Mouse (Mus musculus) MEL-GATA-1-ER (cell line): ENCODE data around the gene Ccs.
"Not testable (repeated sequence)": the region's sequence is repeated elsewhere in the genome, so short reads cannot be mapped to it uniquely, and the experiment has no call there.

Experiments
- DNase-seq: peaks from one replicate; pipeline ENCODE4 v3.0.0-alpha.2; 2012; ENCODE audit warnings: low read depth; ENCODE audit errors: extremely low read depth

Gene Ccs

GRCm38 (mm10) chr19:4839149-4839548 is at the start of gene Ccs, which contains the start of gene Ccdc87:
TSS of gene Ccs (minus strand) at chr19:4839332.
TSS of gene Ccdc87 (plus strand) at chr19:4839366.
- peak; percentile 89 for DNase-seq

- no peak for DNase-seq
Observed at GRCm38 (mm10) chr19:4883961-4884360, 44.8 kb upstream of the Ccs start.

- no peak for DNase-seq
Observed at GRCm38 (mm10) chr19:4879324-4879703, 40.2 kb upstream of the Ccs start.

GRCm38 (mm10) chr19:4878405-4879323 is 39.5 kb upstream of the Ccs start, which contains the start of gene Zdhhc24:
TSS of gene Zdhhc24 (plus strand) at chr19:4878668.
- peak; percentile 96 for DNase-seq

- no peak for DNase-seq
Observed at GRCm38 (mm10) chr19:4877785-4878184, 38.7 kb upstream of the Ccs start, which contains the start of gene Actn3. TSS of gene Actn3 (minus strand) at chr19:4877909.

GRCm38 (mm10) chr19:4876755-4877154 is 37.6 kb upstream of the Ccs start:
- no peak for DNase-seq

- DNase-seq, result no peak
Observed at GRCm38 (mm10) chr19:4876241-4876640, 37.1 kb upstream of the Ccs start.

GRCm38 (mm10) chr19:4874613-4875012 is 35.5 kb upstream of the Ccs start:
- DNase-seq, result not testable (repeated sequence)

GRCm38 (mm10) chr19:4865147-4865546 is 26.0 kb upstream of the Ccs start:
- DNase-seq, result peak; percentile 54

- no peak for DNase-seq
Observed at GRCm38 (mm10) chr19:4863048-4863447, 23.9 kb upstream of the Ccs start.

- no peak for DNase-seq
Observed at GRCm38 (mm10) chr19:4859081-4859480, 19.9 kb upstream of the Ccs start.

- no peak for DNase-seq
Observed at GRCm38 (mm10) chr19:4855951-4856350, 16.8 kb upstream of the Ccs start.

GRCm38 (mm10) chr19:4855470-4855820 is 16.3 kb upstream of the Ccs start:
- no peak for DNase-seq

GRCm38 (mm10) chr19:4854552-4855469 is 15.7 kb upstream of the Ccs start, which contains the start of gene Ctsf:
TSS of gene Ctsf (plus strand) at chr19:4855130.
- no peak for DNase-seq

- DNase-seq, result no peak
Observed at GRCm38 (mm10) chr19:4850281-4850680, 11.1 kb upstream of the Ccs start.

- DNase-seq, result no peak
Observed at GRCm38 (mm10) chr19:4849800-4850199, 10.7 kb upstream of the Ccs start.

- DNase-seq, result no peak
Observed at GRCm38 (mm10) chr19:4847490-4847889, 8.4 kb upstream of the Ccs start.

GRCm38 (mm10) chr19:4845846-4846245 is 6.7 kb upstream of the Ccs start:
- DNase-seq, result no peak

- no peak for DNase-seq
Observed at GRCm38 (mm10) chr19:4842611-4843010, 3.5 kb upstream of the Ccs start.

- DNase-seq, result no peak
Observed at GRCm38 (mm10) chr19:4840848-4841247, 1.7 kb upstream of the Ccs start.

- no peak for DNase-seq
Observed at GRCm38 (mm10) chr19:4838526-4839140, 499 bp downstream of the Ccs start.
